In the genomic region with DNA sequence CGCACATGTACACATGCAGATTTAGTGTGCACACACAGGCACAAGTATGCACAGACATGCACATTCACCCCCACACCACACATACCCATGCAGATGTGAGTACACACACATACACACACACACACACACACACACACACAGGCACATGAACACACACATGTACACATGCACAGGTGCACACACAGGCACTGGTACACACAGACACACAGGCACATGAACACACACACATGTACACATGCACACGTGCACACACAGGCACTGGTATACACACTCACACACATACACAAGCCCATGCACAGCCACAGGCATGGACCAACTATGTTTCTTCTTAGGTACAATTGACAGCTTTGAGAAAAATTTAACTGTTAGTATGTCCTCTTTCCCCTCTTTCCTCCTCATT, we compare ENCODE assay signal across 23 mouse cellular contexts.
DNase-seq lines count a peak whose midpoint lies in the region; ATAC-seq and TF ChIP-seq lines count a peak whose summit lies in the region.
"Had no signal": no experiment of that assay in that cellular context is flagged by ENCODE, and none has a peak within 500 bp of the region (broad histone marks: within the 10 kb centered on the region; RNA-seq: fewer than 3 reads in every experiment).

No protein-coding gene starts in this region.

- no peak for TF ChIP-seq RAD21 in MEL (IDR thresholded peaks at IDR 0.05; ENCODE audit: low read depth, low read length)

- no peak for TF ChIP-seq EP300 in MEL (IDR thresholded peaks at IDR 0.05; ENCODE audit: low read depth in 1 of 2, low read length in 2 of 2)

- TF ChIP-seq POLR2A in MEL (IDR thresholded peaks at IDR 0.05; ENCODE audit: control insufficient read depth in 1 of 2, insufficient read depth in 1 of 2, low read depth in 1 of 2, low read length in 2 of 2, poor library complexity in 1 of 2) = no peak
- TF ChIP-seq POLR2A in myocyte (IDR thresholded peaks at IDR 0.05; ENCODE audit: insufficient read length, low read depth) = peak; percentile 60

- H3K4me2 ChIP-seq in myocyte (ENCODE audit: low read depth) = no peak overlapping the region

- DNase-seq in gastrocnemius, postnatal 14 days = peak; percentile 1
- no peak for DNase-seq in gastrocnemius, postnatal 10 days
- DNase-seq in MEL (ENCODE audit: low read depth, low spot score) = no peak
- no peak for DNase-seq in layer of hippocampus, adult 18-20 months (ENCODE audit: low spot score in 2 of 2)
- DNase-seq in lung, postnatal 25 days (ENCODE audit: low spot score) = no peak
- DNase-seq: adrenal gland, adult 2 months; adrenal gland, adult 8-10 months; adrenal gland, postnatal 10 days; adrenal gland, postnatal 14 days; adrenal gland, postnatal 25 days; adrenal gland, postnatal 36 days; B cell, adult 2 months; cerebellum, adult 11 months; cerebellum, adult 11-12 months; cerebellum, adult 18-20 months had no signal

- peaks cover 78% of the 10 kb centered on the region for H3K36me3 ChIP-seq in megakaryocyte, embryonic 14.5 days (replicated peaks; ENCODE audit: low read length)
- H3K36me3 ChIP-seq in MEL (ENCODE audit: control insufficient read depth in 1 of 2, insufficient read depth in 2 of 2, low read length in 2 of 2) (peaks cover 8 to 21% of the 10 kb centered on the region in 2 experiments), myocyte (ENCODE audit: control insufficient read depth, insufficient read depth) (no peaks in the 10 kb centered on the region)

- no peak overlapping the region for H3ac ChIP-seq in myocyte (ENCODE audit: control insufficient read depth, insufficient read length)

- H3K79me2 ChIP-seq in MEL (ENCODE audit: control insufficient read depth, insufficient read depth, low read length, poor library complexity) (peaks cover 2% of the 10 kb centered on the region; the same call in 1 of the 2 replicates), myocyte (ENCODE audit: control insufficient read depth, insufficient read depth) (peaks cover 90% of the 10 kb centered on the region)

- intact Hi-C loops in gastrocnemius, postnatal 14 days (cut with DNase I; ENCODE audit: low total_unique reads) = no loop called here

- H3K4me3 ChIP-seq in megakaryocyte, embryonic 14.5 days (replicated peaks) = peak overlapping the region; percentile 67
- H3K4me3 ChIP-seq in MEL (ENCODE audit: control insufficient read depth in 1 of 2, insufficient read depth in 1 of 2, low read depth in 2 of 2, low read length in 2 of 2) (no peak overlapping the region), myocyte (no peak overlapping the region)

- no peak overlapping the region for H3K9ac ChIP-seq in MEL (ENCODE audit: control insufficient read depth, low read depth, low read length, poor library complexity, severe bottlenecking)

- ATAC-seq in megakaryocyte, adult 5-6 weeks (ENCODE audit: poor library complexity, severe bottlenecking) = no peak
- ATAC-seq: activated CD4-positive, CD25-positive, alpha-beta regulatory T cell, adult 4 months; CD4-positive, CD25-positive, alpha-beta regulatory T cell, adult 4 months; Patski had no signal

- no peaks in the 10 kb centered on the region for H3K27me3 ChIP-seq in megakaryocyte, embryonic 14.5 days (replicated peaks)
- H3K27me3 ChIP-seq in MEL (ENCODE audit: control insufficient read depth in 1 of 2, insufficient read depth in 2 of 2, low read length in 2 of 2) (no peaks in the 10 kb centered on the region), myocyte (ENCODE audit: control insufficient read depth, insufficient read depth, insufficient read length) (no peaks in the 10 kb centered on the region)
- H3K27me3 ChIP-seq: CH12.LX, Patski had no signal

- peaks cover 95% of the 10 kb centered on the region for H3K4me1 ChIP-seq in megakaryocyte, embryonic 14.5 days
- H3K4me1 ChIP-seq in MEL (ENCODE audit: control insufficient read depth in 1 of 2, insufficient read depth in 2 of 2, low read length in 2 of 2) = peaks cover 0 to 24% of the 10 kb centered on the region in 2 experiments; a peak in 2 of 4 replicates

- H3K27ac ChIP-seq in MEL (ENCODE audit: control insufficient read depth, low read depth, low read length) = no peak overlapping the region

- TF ChIP-seq CTCF in MEL (IDR thresholded peaks at IDR 0.05 in 2 of 3, conservative IDR thresholded peaks at IDR 0.05 in 1 of 3; ENCODE audit: control insufficient read depth in 1 of 3, insufficient read depth in 1 of 3, low read depth in 2 of 3, low read length in 3 of 3, poor library complexity in 1 of 3, severe bottlenecking in 1 of 3) = no peak

- H3K9me3 ChIP-seq in megakaryocyte, embryonic 14.5 days = no peaks in the 10 kb centered on the region
- H3K9me3 ChIP-seq in MEL (replicated peaks; ENCODE audit: insufficient read depth, low read length) = no peaks in the 10 kb centered on the region
- H3K9me3 ChIP-seq: G1E had no signal

TF ChIP-seq in MEL, 35 proteins besides CTCF, POLR2A, EP300 and RAD21:
- TF ChIP-seq ZC3H11A (IDR thresholded peaks at IDR 0.05; ENCODE audit: low read depth, low read length) = no peak
- TF ChIP-seq POLR2AphosphoS5 (IDR thresholded peaks at IDR 0.05; ENCODE audit: borderline replicate concordance, low read depth, low read length) = peak; percentile 76; the same call in 1 of the 2 replicates
TF ChIP-seq in MEL: peak in this region for 1.

TF ChIP-seq in myocyte, 11 proteins besides CTCF, POLR2A, EP300 and RAD21:
- TF ChIP-seq CEBPB (IDR thresholded peaks at IDR 0.05; ENCODE audit: insufficient read depth, poor library complexity, severe bottlenecking) (no peak), SRF (IDR thresholded peaks at IDR 0.05; ENCODE audit: control insufficient read depth, insufficient read length, low read depth) (no peak), POLR2AphosphoS2 (IDR thresholded peaks at IDR 0.05; ENCODE audit: insufficient read length, low read depth) (peak; percentile 74), TCF12 (IDR thresholded peaks at IDR 0.05; ENCODE audit: insufficient read depth, poor library complexity, severe bottlenecking) (no peak), E2F4 (IDR thresholded peaks at IDR 0.05; ENCODE audit: insufficient read depth) (no peak), MYOG (IDR thresholded peaks at IDR 0.05; ENCODE audit: control insufficient read depth in 1 of 3, insufficient read depth in 1 of 3, insufficient read length in 2 of 3, low read depth in 2 of 3) (peak in 1 of 3 experiments; percentile 14)
